Mouse (Mus musculus): ENCODE measurements around the gene Dnaja4.

DNA sequence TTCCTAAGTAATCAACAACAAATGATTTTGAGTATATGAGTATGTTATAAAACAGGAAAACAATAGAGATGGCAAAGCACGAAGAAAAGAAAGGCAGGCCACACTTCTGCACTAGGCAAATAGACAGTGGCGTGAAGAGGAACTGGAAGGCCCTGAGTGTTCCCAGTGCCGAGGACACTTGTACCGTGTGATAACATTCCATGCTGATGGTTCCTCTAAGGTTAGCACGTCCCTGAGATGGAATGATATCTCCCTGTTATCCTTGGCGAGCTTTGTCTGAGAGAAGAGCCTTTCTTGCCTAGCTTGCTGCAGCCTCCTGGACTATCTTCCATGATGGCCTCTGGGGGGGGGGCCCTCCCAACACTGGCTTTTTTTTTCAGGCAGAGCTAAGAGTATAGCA is 39.9 kb upstream of the Dnaja4 start:
- TF ChIP-seq CTCF (IDR thresholded peaks at IDR 0.05; ENCODE audit: low read depth, low read length) (no peak), POLR2A (IDR thresholded peaks at IDR 0.05; ENCODE audit: extremely low read depth, insufficient read depth, low read length) (no peak)
